Mouse (Mus musculus): Measurements from ENCODE around the gene Bbx.

- TF ChIP-seq MYOD1 (IDR thresholded peaks at IDR 0.05; ENCODE audit: control insufficient read depth in 1 of 3, insufficient read length in 2 of 3, low read depth in 2 of 3), result peak in 2 of 3 experiments; percentile 67 to 81
- no peak for TF ChIP-seq USF1 (IDR thresholded peaks at IDR 0.05; ENCODE audit: low read depth)
- no peak for TF ChIP-seq POLR2A (IDR thresholded peaks at IDR 0.05; ENCODE audit: insufficient read length, low read depth)
- TF ChIP-seq MAX (IDR thresholded peaks at IDR 0.05; ENCODE audit: low read depth), result no peak
- no peak for TF ChIP-seq POLR2AphosphoS2 (IDR thresholded peaks at IDR 0.05; ENCODE audit: insufficient read length, low read depth)
- no peak for TF ChIP-seq TCF3 (IDR thresholded peaks at IDR 0.05; ENCODE audit: insufficient read length, low read depth)
- no peak for TF ChIP-seq TCF12 (IDR thresholded peaks at IDR 0.05; ENCODE audit: insufficient read depth, poor library complexity, severe bottlenecking)
- TF ChIP-seq MYOG (IDR thresholded peaks at IDR 0.05; ENCODE audit: control insufficient read depth in 1 of 3, insufficient read depth in 1 of 3, insufficient read length in 2 of 3, low read depth in 2 of 3), result peak in 2 of 3 experiments; percentile 39 to 82
- TF ChIP-seq E2F4 (IDR thresholded peaks at IDR 0.05; ENCODE audit: insufficient read depth), result no peak
- no peak for TF ChIP-seq REST (IDR thresholded peaks at IDR 0.05; ENCODE audit: insufficient read depth, insufficient read length)
- TF ChIP-seq SRF (IDR thresholded peaks at IDR 0.05; ENCODE audit: control insufficient read depth, insufficient read length, low read depth), result no peak
- no peak for TF ChIP-seq CEBPB (IDR thresholded peaks at IDR 0.05; ENCODE audit: insufficient read depth, poor library complexity, severe bottlenecking)
These were observed 48.6 kb downstream of the Bbx start for GRCm38 (mm10) chr16:50383541-50383940.
